Mouse (Mus musculus) urinary bladder, adult 2 months (tissue): ENCODE measurements around the gene Tsc22d3. TPM values are rescaled to one million over a fixed set of nuclear protein-coding genes. Genes with fewer than 3 reads are reported as not detected.
"Not testable (repeated sequence)": the region's sequence is repeated elsewhere in the genome, so short reads cannot be mapped to it uniquely, and the experiment has no call there.

Source experiments
- DNase-seq: peaks from one replicate; pipeline ENCODE4 v3.0.0; 2022; ENCODE audit warnings: low spot score
- polyA plus RNA-seq: library from polyadenylated mRNA; depleted of rRNA; stranded (reverse); fragments of >200 nt; gene quantifications from 2 replicates; pipeline ENCODE4 v1.2.3, GENCODE M21; 2012

The Tsc22d3 gene
- polyA plus RNA-seq, 1 experiment, result 126 TPM

DNA sequence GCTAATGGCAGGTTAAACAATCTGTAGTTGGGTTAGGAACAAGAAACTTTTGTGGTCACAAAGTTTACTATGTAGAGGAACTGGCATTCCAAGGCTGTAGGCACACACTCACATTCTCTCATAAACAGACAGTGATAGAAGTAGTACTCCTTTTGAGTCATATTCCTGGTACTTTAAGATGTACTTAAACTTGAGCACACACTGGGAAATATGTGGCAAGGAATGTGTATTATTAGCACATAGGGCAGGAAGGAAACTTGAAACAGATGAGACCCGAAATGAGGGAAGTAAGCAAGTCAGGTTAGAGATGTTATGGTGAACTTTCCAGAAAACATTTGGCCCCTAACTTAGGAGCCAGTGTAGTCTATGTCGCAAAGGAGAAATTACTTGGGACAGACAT, 34.7 kb downstream of the Tsc22d3 start:
- DNase-seq, result no peak

DNA sequence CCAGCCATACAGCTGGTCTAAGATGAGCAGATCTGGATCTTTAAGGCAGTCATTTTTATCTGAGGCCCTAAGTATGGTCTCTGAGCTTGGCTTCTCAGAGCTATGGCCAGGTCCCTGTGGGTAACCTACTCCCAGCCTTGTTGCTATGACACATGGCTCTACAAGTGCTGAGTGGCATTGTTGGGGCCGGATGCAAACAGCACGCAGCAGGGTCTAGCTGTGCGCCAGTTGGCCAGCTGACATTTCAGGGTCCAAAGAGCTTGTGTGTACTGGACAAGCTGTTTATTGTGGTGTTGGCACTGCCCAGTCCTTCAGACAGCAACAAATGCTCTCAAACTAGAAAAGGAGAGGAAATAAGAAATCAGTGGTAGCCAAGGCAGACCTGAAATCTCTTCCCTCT, 35.2 kb downstream of the Tsc22d3 start:
- no peak for DNase-seq

DNA sequence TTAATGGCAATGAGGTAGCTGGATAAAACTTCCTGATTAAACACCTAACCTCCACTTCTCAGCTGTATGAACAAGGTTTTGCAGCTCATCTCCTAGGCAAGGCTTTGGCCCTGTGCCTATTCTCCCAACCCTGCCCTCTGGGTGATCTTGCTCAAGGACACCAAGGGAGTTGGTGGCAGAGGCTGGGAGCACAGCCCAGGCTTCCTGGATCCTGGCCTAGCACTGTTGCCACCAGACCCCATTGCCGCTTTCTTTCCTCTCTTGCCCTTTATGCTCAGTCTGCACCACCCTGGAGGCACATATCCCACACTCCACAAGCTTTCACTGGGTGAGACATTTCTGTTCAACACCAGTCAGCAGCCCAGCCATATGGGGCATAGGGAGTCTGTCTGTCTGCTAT, 35.7 kb downstream of the Tsc22d3 start:
- DNase-seq, result no peak

DNA sequence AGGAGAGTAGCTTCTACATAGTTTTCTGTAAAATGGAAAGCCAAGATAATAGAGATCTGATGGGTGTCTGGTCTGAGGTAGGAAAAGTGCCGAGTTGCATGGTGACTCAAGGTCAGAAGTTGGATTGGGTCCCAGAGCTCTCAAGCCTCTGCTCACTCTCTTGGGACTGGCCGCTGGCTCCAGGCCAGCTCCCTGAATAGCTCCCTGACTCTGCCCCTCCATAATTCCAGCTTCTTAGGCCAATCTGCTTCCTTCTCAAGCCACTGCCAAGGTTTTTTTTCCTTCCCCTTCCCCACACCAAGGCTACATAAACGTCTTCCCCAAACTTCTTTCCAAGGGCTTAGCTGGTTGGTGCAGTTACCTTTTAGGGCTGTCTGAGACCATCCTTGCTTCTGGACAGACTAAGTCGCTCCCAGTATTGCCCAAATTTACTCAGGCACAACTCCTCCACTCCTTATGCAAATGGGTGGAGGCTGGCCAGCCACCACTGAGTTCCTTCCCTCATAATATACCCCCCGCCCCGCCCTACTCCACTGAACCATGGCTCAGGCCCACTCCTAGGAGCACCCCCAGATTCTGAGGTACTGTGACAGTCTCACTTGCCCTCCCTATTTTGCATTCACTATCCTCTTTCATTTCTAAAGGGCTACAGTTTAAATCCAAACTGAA, 42.1 kb downstream of the Tsc22d3 start:
- DNase-seq, result no peak

DNA sequence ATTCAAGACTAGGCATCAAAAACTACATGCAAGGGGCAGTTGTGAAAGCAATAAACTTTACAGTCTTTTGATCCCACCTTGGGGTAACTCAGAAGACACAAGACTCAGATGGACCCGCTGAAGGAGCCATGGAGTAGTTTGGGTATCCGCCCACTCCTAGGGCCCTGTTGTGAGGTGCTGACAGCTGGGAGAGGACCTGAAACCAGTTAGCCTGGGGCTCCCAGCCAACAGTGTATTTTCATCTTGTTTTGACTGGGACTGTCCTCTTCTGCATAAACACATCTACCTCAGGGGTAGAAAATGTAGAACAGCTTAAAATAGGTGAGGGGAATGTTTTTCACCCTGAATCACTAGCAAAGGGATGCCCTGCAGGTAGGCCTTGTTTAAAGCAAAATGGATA, 44.5 kb downstream of the Tsc22d3 start:
- DNase-seq, result no peak

DNA sequence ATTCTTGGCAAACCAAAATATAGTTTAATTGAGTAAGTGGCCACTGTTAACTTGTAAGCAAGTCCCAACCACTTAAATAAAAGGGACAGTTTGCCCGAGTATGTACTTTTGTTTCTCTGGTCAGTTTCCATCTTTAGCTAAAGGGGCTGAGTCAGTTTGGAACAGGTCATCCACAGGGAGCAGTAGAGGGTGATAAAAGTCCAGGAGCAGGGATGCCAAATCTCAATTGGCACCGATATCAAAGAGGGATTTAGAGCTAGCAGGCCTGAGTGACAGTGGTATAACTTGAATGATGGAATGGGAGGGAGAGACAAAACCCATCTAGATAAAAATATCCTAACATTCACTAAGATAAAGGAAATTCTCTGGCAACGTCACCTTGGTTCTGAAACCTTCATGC, 45.0 kb downstream of the Tsc22d3 start:
- no peak for DNase-seq

DNA sequence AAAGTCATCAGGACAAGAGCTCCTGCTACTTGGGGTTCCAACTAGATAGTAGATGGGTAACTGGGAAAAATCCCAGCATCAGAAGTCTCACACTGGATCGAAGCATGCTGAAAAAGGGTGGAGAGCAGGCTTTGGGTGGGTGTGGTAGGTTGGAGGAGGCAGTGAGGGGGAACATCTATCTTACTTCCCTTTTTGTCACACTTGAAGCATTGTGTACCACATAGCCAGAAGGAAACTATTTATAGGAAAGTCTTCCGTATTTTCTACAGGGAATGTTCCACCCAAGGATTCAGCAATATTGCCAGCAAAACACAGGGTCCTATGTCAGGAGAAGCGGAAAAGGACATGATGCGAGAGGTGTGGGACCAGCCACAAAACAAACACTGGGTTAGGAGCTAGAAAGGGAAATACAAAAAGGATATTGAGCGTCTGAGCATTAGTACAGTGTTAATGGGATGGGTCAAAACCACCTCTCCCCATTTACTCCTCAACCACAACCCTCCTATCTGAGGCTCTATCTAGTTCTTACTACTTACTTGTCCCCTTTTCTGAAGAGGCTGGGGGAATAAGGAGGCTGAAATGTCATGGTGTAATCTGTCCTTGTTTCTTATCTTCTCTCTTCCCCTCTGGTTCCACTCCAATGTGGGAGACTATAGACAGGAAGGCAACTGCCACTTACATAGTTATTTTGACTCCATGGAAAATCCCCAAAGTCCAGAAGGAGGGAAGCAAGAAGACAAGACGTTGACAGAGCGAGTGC, 52.6 kb downstream of the Tsc22d3 start:
- DNase-seq, result no peak

DNA sequence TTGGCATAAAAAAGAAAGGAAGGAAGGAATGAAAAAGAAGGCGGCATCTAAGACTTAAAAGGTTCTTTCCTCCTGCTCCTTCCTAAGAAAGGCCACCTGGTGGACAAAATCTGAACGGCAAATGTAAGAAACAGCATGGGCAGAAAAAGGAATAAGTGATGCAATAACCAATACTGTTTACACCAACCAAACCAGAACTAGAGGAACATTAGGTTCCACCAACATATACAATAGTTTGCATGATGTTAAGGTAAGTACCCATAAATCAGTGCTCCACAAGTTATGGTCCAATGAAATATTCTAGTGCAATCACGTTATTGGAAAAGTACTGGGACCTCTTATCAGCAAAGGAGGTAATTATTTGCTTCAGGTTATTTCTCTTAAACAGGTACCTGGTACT, 55.7 kb downstream of the Tsc22d3 start:
- DNase-seq, result no peak

DNA sequence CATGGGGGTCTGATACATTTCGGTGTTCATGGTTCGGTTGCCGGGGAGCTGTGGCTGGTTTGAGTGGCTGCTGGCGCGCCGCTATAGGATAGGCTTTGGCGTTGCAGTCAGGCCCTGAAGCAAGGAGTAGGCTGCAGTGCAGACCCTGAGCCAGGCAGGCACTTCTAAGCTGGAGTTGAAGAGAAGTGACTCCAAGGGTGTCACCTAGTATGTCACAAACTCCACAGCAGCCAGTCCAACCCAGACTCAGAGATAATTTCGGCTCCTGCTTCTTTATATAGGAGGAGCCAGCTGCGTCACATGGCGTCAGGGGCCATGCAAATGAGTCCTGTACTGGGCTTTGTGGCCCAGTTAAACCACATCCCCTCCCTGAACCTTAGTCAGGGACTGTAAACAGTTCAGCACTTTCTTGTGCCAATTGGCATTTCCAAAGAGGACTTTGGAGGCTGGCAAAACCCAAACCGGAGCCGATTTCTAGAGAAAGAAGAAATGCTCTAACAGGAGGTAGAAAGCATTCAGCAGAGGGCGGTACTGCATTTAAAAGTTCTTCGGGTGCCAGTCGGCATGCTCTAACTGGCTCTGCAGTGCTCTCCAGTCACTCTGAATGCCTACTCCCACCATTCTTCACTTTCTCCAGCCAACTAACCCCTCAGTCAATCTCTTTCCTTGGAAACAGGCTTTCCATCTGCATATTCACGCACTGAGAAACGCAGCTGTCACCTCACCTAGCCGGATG, 57.4 kb downstream of the Tsc22d3 start:
- DNase-seq, result peak; percentile 61

DNA sequence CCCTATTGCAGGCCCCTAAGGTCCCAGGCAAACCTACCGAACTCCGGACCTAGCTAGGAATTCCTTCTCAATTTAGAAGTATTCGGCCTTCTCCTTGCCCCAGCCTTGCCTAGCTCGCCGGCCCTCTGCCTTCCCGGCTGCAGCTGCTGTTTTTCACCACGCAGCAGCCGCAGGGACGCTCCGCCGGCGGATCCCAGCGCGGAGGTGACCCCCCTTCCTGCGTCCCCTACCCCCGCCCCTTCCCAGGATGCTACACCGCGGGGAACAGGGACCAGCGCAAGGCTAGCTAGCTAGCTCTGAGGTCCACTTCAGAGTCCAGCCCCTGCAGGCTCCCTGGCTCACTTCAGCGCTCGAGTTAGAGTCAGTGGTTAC, 58.0 kb downstream of the Tsc22d3 start:
- DNase-seq, result peak; percentile 34

DNA sequence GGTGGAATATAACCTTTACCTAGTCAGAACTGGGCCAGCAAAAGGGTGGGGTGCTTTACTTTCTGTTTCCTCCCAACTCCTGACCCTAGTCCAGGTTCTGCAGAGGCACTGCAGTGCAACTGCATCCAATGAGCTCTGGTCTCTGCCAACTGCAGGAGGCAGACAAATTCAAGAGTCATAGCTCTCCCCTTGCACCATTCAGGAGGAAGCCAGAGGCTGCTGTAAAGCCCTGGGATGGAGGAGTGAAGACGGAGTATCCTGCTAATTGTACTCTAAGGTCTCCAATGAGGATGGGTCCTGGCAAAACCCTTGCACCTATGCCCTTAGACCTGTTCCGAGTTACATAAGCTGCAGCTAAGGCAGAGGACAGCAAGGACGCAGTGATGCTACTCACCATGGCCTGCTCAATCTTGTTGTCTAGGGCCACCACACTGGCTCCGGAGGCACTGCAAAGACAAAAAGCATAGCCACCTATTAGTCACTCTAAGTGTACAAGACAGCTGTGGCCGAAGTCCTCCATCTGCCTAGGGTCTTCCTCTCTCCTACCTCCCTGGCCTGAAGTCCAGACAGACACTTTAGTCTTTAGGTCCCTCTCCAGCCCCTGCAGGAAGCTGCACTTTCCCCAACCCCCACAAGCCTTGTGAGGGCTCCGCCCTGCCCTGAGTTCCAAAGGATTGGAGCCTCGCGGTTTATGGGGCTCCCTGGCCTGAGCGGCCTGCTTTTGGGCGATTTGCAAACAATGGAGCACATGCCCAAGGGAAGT, 58.6 kb downstream of the Tsc22d3 start:
- DNase-seq, result no peak

DNA sequence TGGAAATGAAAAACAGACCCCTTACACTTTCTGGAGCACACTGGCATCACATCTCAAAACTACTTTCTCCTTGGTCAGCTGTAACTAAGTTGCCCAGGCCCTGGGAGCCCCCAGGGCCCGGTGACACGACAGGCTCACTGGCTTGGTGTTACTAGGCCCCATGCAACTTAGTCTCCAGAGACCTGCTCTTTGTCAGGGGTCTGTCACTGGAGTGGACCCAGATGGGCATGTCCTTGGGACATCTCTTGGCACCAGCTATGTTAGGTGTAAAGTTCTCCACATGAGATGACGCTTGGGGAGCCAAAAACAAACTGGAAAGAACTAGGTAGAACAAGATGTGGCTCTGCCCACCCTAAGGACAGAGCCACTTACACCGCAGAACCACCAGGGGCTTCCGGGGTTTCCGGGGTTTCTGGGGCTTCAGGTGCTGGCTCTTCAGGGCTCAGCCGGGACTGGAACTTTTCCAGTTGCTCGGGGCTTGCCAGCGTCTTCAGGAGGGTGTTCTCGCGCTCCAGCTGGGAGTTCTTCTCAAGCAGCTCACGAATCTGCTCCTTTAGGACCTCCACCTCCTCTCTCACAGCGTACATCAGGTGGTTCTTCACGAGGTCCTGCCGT, 59.9 kb downstream of the Tsc22d3 start:
- DNase-seq, result no peak

DNA sequence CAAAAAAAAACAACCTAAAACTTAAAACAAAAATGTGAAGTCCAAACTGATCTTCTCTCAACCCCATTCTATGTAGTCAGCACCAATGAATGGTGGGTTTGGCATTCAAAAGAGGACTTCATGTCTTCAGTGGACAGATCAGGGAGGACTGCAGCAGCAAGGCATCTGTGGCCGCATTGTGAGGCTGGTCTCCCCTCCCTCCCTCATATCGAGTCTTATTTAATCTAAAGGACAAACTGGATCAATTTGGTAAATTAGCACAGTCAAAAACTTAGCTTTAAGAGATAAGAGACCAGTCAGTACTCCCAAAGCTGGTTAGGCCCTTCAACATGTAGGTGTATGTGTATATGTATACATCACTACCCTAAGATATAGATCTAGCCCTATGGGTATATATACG, 60.6 kb downstream of the Tsc22d3 start:
- not testable (repeated sequence) for DNase-seq

DNA sequence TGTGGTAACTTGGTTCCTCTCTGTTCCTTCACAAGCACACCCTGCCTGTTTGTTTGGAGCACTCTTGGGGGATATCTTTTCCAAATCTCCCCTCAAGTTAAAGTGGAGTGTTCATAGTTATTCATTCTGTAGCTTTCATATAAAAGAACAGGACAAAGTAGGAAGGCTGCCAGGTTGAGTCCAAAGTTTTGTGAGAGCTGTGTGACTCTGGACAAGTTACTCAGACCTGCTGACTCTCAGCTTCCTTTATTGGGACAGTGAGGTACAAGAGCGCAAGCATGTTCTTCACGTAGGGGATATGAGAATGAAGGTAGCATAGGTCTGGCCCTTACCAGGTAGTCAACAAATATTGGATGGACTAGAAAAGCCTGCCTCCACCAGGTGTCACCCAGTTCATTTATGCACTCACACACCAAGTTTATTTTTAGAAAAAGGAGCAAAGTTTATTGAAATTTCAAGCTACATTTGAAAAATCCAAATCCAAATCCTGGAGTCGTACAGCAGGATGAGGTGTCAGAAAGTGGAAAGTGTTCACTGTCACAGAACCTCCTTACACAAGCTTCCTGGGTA, 61.3 kb downstream of the Tsc22d3 start:
- DNase-seq, result no peak

DNA sequence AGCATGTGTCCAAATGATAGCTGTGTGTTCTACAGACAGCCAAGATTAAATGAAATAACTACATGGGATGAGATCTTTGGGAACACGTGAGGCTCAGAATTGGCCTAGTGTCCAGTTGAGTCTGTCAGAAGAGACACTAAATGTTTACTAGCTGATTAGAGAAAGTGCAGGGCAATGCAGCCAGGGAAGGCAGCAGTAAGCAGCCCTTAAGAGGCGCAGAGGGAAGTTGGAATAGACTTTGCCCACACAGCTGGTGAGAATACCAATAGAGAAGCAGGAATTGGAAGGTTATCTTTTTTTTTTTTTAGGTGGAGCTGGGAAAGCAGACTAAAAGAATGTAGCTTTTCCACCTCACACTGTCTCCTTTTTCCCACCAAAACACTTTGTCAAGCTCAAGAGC, 61.8 kb downstream of the Tsc22d3 start:
- DNase-seq, result no peak

DNA sequence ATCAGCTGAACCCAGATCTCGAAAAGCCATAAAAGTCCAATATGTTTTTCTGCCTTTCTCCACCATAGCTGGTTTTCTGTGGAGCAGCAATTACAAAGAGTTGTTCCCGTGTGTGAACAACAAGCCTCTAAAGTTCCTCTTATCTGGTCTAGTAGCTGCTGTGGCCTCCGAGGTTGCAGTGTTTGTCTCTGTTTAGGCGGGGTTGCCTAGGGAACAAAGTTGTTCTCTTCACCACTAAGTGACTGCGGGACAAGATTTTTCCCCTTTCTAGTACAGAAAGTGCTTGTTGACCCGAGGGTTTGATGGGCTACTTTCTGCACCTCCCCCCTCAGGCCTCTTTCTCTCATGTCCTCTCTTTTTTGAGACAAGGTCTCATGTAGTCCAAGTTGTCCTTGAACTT, 62.8 kb downstream of the Tsc22d3 start:
- no peak for DNase-seq

DNA sequence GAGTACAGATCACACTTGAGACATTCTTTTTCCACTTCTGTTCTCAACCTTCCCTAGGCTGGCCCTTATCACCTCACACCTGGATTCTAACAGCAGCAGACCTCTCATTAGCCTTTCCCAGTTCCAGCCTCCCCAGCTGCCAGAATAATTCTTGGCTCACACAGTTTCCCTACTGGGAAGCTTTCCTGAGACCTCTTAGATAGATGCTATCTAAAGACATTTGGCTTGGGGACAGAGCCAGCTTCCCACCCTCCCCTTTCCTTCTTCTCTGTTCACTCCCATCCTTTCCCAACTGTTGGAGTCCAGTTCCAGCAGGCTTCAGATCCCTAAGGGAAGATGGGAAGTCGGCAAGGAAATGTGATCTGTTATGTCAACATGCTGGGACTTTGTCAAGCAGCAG, 65.0 kb downstream of the Tsc22d3 start:
- no peak for DNase-seq

DNA sequence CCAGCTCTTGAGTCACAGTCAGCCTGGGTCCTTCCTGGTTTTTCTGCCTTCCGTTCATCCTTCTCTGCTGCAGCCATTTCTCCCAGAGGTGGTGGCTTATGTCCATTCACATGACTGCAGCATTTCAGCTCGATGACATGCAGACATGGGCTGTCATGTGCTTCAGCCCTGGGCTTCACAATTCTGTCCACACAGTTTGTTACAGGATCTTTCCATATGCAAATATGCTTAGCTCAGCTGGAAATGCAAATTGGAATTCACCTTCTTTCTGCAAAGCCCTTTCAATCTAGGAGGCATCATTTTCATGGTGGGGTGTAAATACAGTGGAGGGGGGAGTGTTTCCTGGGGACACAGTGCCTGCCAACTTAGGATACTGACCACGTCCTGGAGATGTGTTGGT, 66.2 kb downstream of the Tsc22d3 start:
- no peak for DNase-seq

DNA sequence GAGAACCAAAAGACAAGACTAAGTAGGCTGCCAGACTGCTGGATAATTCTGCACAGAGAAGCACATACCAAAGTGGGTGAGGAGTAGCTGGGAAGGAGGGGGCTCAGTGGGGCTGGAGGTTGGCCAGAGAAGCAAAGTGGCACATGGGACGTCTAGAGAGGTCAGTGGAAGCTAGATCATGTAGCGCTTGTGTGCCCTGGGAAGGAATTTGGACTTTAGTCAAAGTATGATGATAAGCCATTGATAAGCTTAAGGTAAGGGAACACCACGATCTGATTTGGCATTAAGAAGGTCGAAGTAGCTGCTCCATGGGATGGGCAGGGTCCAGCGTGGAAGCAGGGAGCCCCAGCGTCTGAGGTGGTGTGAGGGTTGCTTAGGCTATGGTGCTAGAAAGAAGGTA, 68.1 kb downstream of the Tsc22d3 start:
- no peak for DNase-seq

DNA sequence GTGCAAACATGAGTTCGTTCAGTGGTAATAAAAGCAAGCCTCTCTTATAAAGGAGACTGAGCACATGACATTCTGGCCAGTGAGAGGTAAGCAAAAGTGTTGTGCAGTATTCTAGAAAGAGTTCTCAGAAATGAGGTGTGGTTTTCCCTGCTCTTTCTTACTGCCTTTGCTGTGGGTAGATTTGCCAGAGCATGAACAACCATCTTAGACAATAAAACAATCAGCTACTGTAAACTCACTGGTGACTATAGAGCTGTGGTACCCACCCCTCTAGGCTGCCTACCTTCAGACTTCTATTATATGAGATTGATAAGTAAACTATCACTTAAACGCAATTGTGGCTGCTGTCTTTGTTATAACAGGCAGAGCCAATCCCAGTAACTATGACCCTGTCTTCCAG, 69.1 kb downstream of the Tsc22d3 start:
- DNase-seq, result no peak

DNA sequence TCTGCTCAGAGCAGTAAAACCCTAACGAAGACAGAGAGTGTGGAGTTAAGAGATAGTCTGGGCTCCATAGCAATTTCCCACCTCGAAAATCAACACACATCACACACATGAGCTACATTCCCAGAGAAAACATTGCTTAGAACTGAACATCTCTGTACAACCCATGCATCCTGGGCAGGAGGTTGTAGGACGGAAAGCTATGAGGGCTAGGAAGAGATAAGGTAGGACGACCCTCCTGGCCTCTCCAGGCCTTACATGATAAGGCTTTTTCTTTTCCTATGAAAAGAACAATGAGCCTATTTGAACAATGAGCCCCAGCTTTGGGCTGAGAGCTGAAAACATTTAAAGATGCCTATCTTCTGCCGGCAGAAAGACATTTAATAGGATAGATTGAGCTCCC, 69.8 kb downstream of the Tsc22d3 start:
- no peak for DNase-seq
